Mouse (Mus musculus): ENCODE measurements around the gene Ufc1. TPM values are rescaled to one million over a fixed set of nuclear protein-coding genes. Genes with fewer than 3 reads are reported as not detected.
"Not testable (repeated sequence)": the region's sequence is repeated elsewhere in the genome, so short reads cannot be mapped to it uniquely, and the experiment has no call there.

Gene Ufc1
- polyA plus RNA-seq, 1 experiment = 183 TPM

GRCm38 (mm10) chr1:171309321-171309720 is 14.5 kb upstream of the Ufc1 start:
- H3K4me3 ChIP-seq (ENCODE audit: insufficient read depth, low read depth, low read length) = no peak overlapping the region
- no peak overlapping the region for H3K27ac ChIP-seq (replicated peaks; ENCODE audit: low read depth, low read length)
- no peaks in the 10 kb centered on the region for H3K4me1 ChIP-seq (ENCODE audit: control insufficient read depth, insufficient read depth, insufficient read length, low read length)

- not testable (repeated sequence) for H3K27ac ChIP-seq (replicated peaks; ENCODE audit: low read depth, low read length); H3K4me3 ChIP-seq (ENCODE audit: insufficient read depth, low read depth, low read length)
Measured at GRCm38 (mm10) chr1:171306157-171306556, 11.3 kb upstream of the Ufc1 start.

GRCm38 (mm10) chr1:171298226-171298625 is 3.4 kb upstream of the Ufc1 start:
- no peak overlapping the region for H3K4me3 ChIP-seq (ENCODE audit: insufficient read depth, low read depth, low read length)
- 0 out of 2 replicates have a peak, but pooled peaks cover 3% of the 10 kb centered on the region for H3K4me1 ChIP-seq (ENCODE audit: control insufficient read depth, insufficient read depth, insufficient read length, low read length)
- H3K27ac ChIP-seq (replicated peaks; ENCODE audit: low read depth, low read length) = no peak overlapping the region

More at GRCm38 (mm10) chr1:171306157-171306556, 11.3 kb upstream of the Ufc1 start:
- not testable (repeated sequence) for H3K4me1 ChIP-seq (ENCODE audit: control insufficient read depth, insufficient read depth, insufficient read length, low read length)

- Histone ChIP-seq H3K27ac (replicated peaks; ENCODE audit: low read depth, low read length) (peak overlapping the region; percentile 98), H3K4me1 (ENCODE audit: control insufficient read depth, insufficient read depth, insufficient read length, low read length) (0 out of 2 replicates have a peak, but pooled peaks cover 5% of the 10 kb centered on the region), H3K4me3 (ENCODE audit: insufficient read depth, low read depth, low read length) (peak overlapping the region; percentile 93)
Measured at GRCm38 (mm10) chr1:171295063-171295402, 209 bp upstream of the Ufc1 start.

- Histone ChIP-seq H3K4me1 (ENCODE audit: control insufficient read depth, insufficient read depth, insufficient read length, low read length) (0 out of 2 replicates have a peak, but pooled peaks cover 5% of the 10 kb centered on the region), H3K4me3 (ENCODE audit: insufficient read depth, low read depth, low read length) (peak overlapping the region; percentile 93)
Measured at GRCm38 (mm10) chr1:171293906-171294297, 922 bp downstream of the Ufc1 start.

GRCm38 (mm10) chr1:171293351-171293750 is 1.5 kb downstream of the Ufc1 start:
- Histone ChIP-seq H3K27ac (replicated peaks; ENCODE audit: low read depth, low read length) (no peak overlapping the region), H3K4me3 (ENCODE audit: insufficient read depth, low read depth, low read length) (no peak overlapping the region), H3K4me1 (ENCODE audit: control insufficient read depth, insufficient read depth, insufficient read length, low read length) (0 out of 2 replicates have a peak, but pooled peaks cover 5% of the 10 kb centered on the region)

More at GRCm38 (mm10) chr1:171293906-171294297, 922 bp downstream of the Ufc1 start:
- peak overlapping the region; percentile 98; the same call in 1 of the 2 replicates for H3K27ac ChIP-seq (replicated peaks; ENCODE audit: low read depth, low read length)

GRCm38 (mm10) chr1:171288328-171288727 is 6.5 kb downstream of the Ufc1 start:
- Histone ChIP-seq H3K4me3 (ENCODE audit: insufficient read depth, low read depth, low read length) (no peak overlapping the region), H3K27ac (replicated peaks; ENCODE audit: low read depth, low read length) (no peak overlapping the region), H3K4me1 (ENCODE audit: control insufficient read depth, insufficient read depth, insufficient read length, low read length) (peaks cover 2% of the 10 kb centered on the region; the same call in 1 of the 2 replicates)

GRCm38 (mm10) chr1:171287136-171288081 is 7.4 kb downstream of the Ufc1 start, which contains the start of gene Usp21:
TSS of gene Usp21 (minus strand) at chr1:171287991.
- Histone ChIP-seq H3K27ac (replicated peaks; ENCODE audit: low read depth, low read length) (peak within 1 kb of the TSS; percentile 76), H3K4me1 (ENCODE audit: control insufficient read depth, insufficient read depth, insufficient read length, low read length) (peaks cover under 1% of the 10 kb centered on the region; the same call in 1 of the 2 replicates), H3K4me3 (ENCODE audit: insufficient read depth, low read depth, low read length) (peak within 1 kb of the TSS; percentile 85)

GRCm38 (mm10) chr1:171286517-171286916 is 8.3 kb downstream of the Ufc1 start:
- Histone ChIP-seq H3K4me3 (ENCODE audit: insufficient read depth, low read depth, low read length) (no peak overlapping the region; the same call in 1 of the 2 replicates), H3K4me1 (ENCODE audit: control insufficient read depth, insufficient read depth, insufficient read length, low read length) (no peaks in the 10 kb centered on the region; the same call in 1 of the 2 replicates), H3K27ac (replicated peaks; ENCODE audit: low read depth, low read length) (no peak overlapping the region)

- peak overlapping the region; percentile 16; the same call in 1 of the 2 replicates for H3K27ac ChIP-seq (replicated peaks; ENCODE audit: low read depth, low read length)
Measured at GRCm38 (mm10) chr1:171285096-171285892, 9.5 kb downstream of the Ufc1 start.

GRCm38 (mm10) chr1:171284491-171284890 is 10.3 kb downstream of the Ufc1 start:
- Histone ChIP-seq H3K27ac (replicated peaks; ENCODE audit: low read depth, low read length) (no peak overlapping the region), H3K4me1 (ENCODE audit: control insufficient read depth, insufficient read depth, insufficient read length, low read length) (peaks cover 5% of the 10 kb centered on the region), H3K4me3 (ENCODE audit: insufficient read depth, low read depth, low read length) (no peak overlapping the region)

More at GRCm38 (mm10) chr1:171285096-171285892, 9.5 kb downstream of the Ufc1 start:
- Histone ChIP-seq H3K4me3 (ENCODE audit: insufficient read depth, low read depth, low read length) (peak overlapping the region; percentile 19; the same call in 1 of the 2 replicates), H3K4me1 (ENCODE audit: control insufficient read depth, insufficient read depth, insufficient read length, low read length) (peaks cover 1% of the 10 kb centered on the region)

- peaks cover 5% of the 10 kb centered on the region for H3K4me1 ChIP-seq (ENCODE audit: control insufficient read depth, insufficient read depth, insufficient read length, low read length)
- no peak overlapping the region for H3K27ac ChIP-seq (replicated peaks; ENCODE audit: low read depth, low read length)
- no peak overlapping the region for H3K4me3 ChIP-seq (ENCODE audit: insufficient read depth, low read depth, low read length)
Measured at GRCm38 (mm10) chr1:171283188-171284160, 11.3 kb downstream of the Ufc1 start.

- peaks cover 5% of the 10 kb centered on the region for H3K4me1 ChIP-seq (ENCODE audit: control insufficient read depth, insufficient read depth, insufficient read length, low read length)
- no peak overlapping the region for H3K4me3 ChIP-seq (ENCODE audit: insufficient read depth, low read depth, low read length)
- no peak overlapping the region for H3K27ac ChIP-seq (replicated peaks; ENCODE audit: low read depth, low read length)
Measured at GRCm38 (mm10) chr1:171282086-171282805, 12.6 kb downstream of the Ufc1 start.
